Mouse (Mus musculus) ES-E14 (cell line): ENCODE results near the gene Galnt3. TPM values are rescaled to one million over a fixed set of nuclear protein-coding genes. Genes with fewer than 3 reads are reported as not detected.

Experiments
- DNase-seq: peaks from one replicate; pipeline ENCODE4 v3.0.0-alpha.2; 2013; ENCODE audit warnings: low read depth, low spot score
- H3K27ac ChIP-seq: 2 replicates; pipeline ENCODE4 v1.5.1; 2012; ENCODE audit warnings: low read depth, mild to moderate bottlenecking, low read length, moderate library complexity, mixed read lengths; ENCODE audit not compliant: poor library complexity, insufficient read depth, severe bottlenecking
- H3K36me3 ChIP-seq: 2 replicates; pipeline ENCODE4 v1.6.1; 2012; ENCODE audit warnings: mild to moderate bottlenecking, low read length, moderate library complexity, mixed read lengths; ENCODE audit not compliant: control insufficient read depth, poor library complexity, insufficient read depth, severe bottlenecking
- H3K4me1 ChIP-seq, 2 experiments: fragments of 150-350 bp in 1 of 2; sonication (generic) in 1 of 2; 2 replicates each; pipeline ENCODE4 v1.6.1; 2012; ENCODE audit warnings: low read length in 2 of 2, mild to moderate bottlenecking in 1 of 2, mixed read lengths in 1 of 2; ENCODE audit not compliant: control insufficient read depth in 2 of 2, insufficient read depth in 2 of 2, poor library complexity in 1 of 2
- H3K4me3 ChIP-seq, 2 experiments: fragments of 150-350 bp in 1 of 2; sonication (generic) in 1 of 2; 2 replicates each; pipeline ENCODE4 v1.5.1; 2012; ENCODE audit warnings: low read length in 2 of 2, low read depth in 1 of 2, mild to moderate bottlenecking in 1 of 2, mixed read lengths in 1 of 2; ENCODE audit not compliant: insufficient read depth in 1 of 2, poor library complexity in 1 of 2, severe bottlenecking in 1 of 2
- H3K9ac ChIP-seq: 2 replicates; pipeline ENCODE4 v1.6.1; 2012; ENCODE audit warnings: low read depth, mild to moderate bottlenecking, low read length, mixed read lengths; ENCODE audit not compliant: poor library complexity, insufficient read depth, severe bottlenecking
- H3K9me3 ChIP-seq: fragments of 150-350 bp; sonication (generic); 2 replicates; pipeline ENCODE4 v1.6.1; 2012; ENCODE audit warnings: low read depth, mild to moderate bottlenecking, low read length; ENCODE audit not compliant: control insufficient read depth, insufficient read depth
- CHD2 ChIP-seq: IDR thresholded peaks from 2 replicates; pipeline ENCODE4 v1.6.1; 2014; ENCODE audit warnings: mild to moderate bottlenecking, low read depth, low read length, inconsistent platforms
- HCFC1 ChIP-seq: IDR thresholded peaks from 2 replicates; pipeline ENCODE4 v1.6.1; 2012; ENCODE audit warnings: low read length, inconsistent platforms, borderline replicate concordance; ENCODE audit not compliant: insufficient read depth
- MAFK ChIP-seq: IDR thresholded peaks from 2 replicates; pipeline ENCODE4 v1.6.1; 2014; ENCODE audit warnings: mild to moderate bottlenecking, low read depth, low read length, inconsistent platforms; ENCODE audit not compliant: insufficient read depth
- ZC3H11A ChIP-seq: IDR thresholded peaks from 2 replicates; pipeline ENCODE4 v1.6.1; 2012; ENCODE audit warnings: low read depth, mild to moderate bottlenecking, inconsistent platforms, low read length, borderline replicate concordance
- ZNF384 ChIP-seq: IDR thresholded peaks from 2 replicates; pipeline ENCODE4 v1.6.1; 2012; ENCODE audit warnings: low read depth, low read length, inconsistent platforms
- in situ Hi-C, 2 experiments: fragments of 600-800 bp; cut with MboI; formaldehyde crosslinking; loops; one replicate each; pipeline ENCODE4 v1.15.1; 2025; ENCODE audit warnings: low sequenced_read_pairs in 2 of 2, inconsistent platforms in 1 of 2; ENCODE audit not compliant: unreplicated experiment in 2 of 2
- total RNA-seq: library from RNA; depleted of rRNA; stranded (reverse); fragments of 300-350 nt; gene quantifications from 2 replicates; pipeline ENCODE4 v1.2.3, GENCODE M21; 2012; rRNA removed

The Galnt3 gene
- 2.4 and 2.9 TPM in 2 replicates for total RNA-seq

DNA sequence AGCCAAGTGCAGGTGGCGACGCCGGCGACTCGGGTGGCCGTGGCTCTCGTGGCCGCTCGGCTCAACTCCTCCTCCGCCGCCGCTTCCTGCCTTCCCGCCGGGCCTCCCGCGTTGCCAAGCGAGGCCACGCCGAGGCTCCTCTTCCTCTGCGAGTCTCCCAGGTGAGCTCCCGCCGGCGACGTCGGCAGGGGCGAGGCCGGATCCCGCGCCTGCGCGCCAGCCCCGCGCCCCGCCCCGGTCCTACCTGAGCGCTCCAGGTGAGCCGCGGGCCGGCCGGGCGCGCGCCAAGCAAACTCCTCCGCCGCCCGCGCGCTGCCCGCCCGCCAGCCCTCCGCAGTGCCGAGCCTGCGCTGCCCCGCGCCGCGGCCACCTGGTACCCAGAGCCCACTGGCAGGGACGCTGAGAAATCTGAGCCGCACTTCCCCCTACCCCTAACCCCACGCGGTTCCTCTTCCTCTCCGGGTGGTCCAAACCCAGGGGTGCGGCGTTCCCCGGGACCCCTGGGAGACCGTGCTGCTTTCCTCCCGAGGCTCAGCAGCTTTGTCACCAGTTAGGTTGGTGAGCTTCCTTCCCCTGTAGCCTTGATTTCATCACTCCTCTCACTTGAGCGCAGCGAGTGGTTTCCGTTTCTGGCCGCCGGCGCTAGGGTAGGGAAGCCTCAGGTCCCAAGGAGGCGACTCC is at the start of gene Galnt3:
Gene Galnt3 (minus strand): TSS at position 404 of the 681 bp plus-strand sequence.
- no peak within 1 kb of the TSS for H3K27ac ChIP-seq
- H3K9me3 ChIP-seq: no peaks in the 10 kb centered on the region
- no peaks in the 10 kb centered on the region for H3K36me3 ChIP-seq
- in situ Hi-C loops: no loop called here
- TF ChIP-seq ZNF384 (no peak), MAFK (no peak), CHD2 (no peak), HCFC1 (no peak), ZC3H11A (no peak)
- peak within 1 kb of the TSS; percentile 59 for H3K9ac ChIP-seq
- no peak for DNase-seq
- peak within 1 kb of the TSS; percentile 75 to 79 for H3K4me3 ChIP-seq
- no peaks in the 10 kb centered on the region for H3K4me1 ChIP-seq

DNA sequence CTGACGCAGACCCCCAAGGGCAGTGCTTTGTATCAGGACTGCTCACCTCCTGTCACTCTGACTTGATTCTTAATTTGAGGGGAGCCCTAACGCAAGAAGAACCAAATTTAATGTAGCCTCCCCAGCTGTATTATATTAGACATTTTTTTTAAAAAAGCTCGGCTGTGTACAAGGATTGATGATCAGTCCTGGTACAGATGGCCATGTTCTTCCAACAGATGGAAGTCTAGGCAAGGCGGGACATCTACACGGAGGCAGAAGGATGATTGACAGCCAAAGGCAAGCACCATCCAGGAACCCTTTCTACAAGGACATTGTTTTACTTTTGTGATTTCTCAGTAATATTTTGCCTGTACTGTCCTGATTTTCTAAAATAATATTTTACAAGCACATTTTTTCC is 48.3 kb upstream of the Galnt3 start:
- DNase-seq: no peak
- Histone ChIP-seq H3K4me3 (no peak overlapping the region), H3K9me3 (no peaks in the 10 kb centered on the region), H3K4me1 (no peaks in the 10 kb centered on the region), H3K36me3 (no peaks in the 10 kb centered on the region), H3K27ac (no peak overlapping the region), H3K9ac (no peak overlapping the region)
- in situ Hi-C loops: no loop called here
- no peak for TF ChIP-seq HCFC1
- TF ChIP-seq CHD2: no peak
- TF ChIP-seq ZC3H11A: no peak
- no peak for TF ChIP-seq ZNF384
- TF ChIP-seq MAFK: no peak

DNA sequence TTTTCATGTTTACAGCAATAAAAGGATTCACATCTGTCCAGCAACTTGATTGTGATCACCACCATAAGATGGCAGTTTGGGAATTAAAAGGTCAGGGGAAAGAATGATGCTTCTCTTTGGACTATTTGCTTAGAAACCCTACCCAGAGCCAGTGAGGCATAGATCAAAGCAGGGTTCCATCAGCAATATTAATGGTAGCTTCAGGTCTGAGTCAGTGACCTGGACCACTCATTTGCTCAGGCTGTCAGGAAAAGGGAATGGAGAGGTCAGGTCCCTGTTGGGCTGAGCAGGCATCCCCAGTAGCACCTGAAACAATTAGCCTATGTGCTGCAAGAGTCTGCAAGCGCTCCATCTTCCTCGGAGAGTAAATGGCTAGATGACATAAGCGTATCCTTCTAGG is 46.8 kb upstream of the Galnt3 start:
- TF ChIP-seq CHD2 (no peak), ZNF384 (no peak), MAFK (no peak), ZC3H11A (no peak), HCFC1 (no peak)
- H3K9ac ChIP-seq: no peak overlapping the region
- no peaks in the 10 kb centered on the region for H3K9me3 ChIP-seq
- no peak overlapping the region for H3K4me3 ChIP-seq
- DNase-seq: no peak
- in situ Hi-C loops: no loop called here
- no peaks in the 10 kb centered on the region for H3K4me1 ChIP-seq
- H3K27ac ChIP-seq: no peak overlapping the region
- no peaks in the 10 kb centered on the region for H3K36me3 ChIP-seq

DNA sequence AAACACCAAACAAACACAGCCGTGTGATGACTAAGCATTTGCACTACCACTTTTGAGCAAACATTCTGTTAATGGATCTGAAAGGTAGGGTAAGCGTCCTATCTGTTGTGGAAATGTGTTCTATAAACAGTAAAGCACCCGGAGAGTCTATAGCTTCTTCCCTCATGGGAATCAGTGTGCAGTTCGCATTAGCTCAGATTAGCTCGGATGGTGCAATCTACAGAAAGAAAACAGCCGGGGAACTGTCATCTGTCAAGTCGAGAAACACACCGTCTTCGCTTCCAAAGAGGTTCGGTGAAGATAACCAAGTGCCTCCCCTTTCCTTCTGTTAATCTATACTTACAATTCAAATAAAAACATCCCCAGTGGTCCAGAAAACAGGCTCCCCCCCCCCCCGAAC is 45.9 kb upstream of the Galnt3 start:
- Histone ChIP-seq H3K4me1 (no peaks in the 10 kb centered on the region), H3K27ac (no peak overlapping the region), H3K9me3 (no peaks in the 10 kb centered on the region), H3K9ac (no peak overlapping the region), H3K4me3 (no peak overlapping the region), H3K36me3 (no peaks in the 10 kb centered on the region)
- DNase-seq: no peak
- in situ Hi-C loops: no loop called here
- no peak for TF ChIP-seq ZNF384
- TF ChIP-seq CHD2: no peak
- no peak for TF ChIP-seq HCFC1

DNA sequence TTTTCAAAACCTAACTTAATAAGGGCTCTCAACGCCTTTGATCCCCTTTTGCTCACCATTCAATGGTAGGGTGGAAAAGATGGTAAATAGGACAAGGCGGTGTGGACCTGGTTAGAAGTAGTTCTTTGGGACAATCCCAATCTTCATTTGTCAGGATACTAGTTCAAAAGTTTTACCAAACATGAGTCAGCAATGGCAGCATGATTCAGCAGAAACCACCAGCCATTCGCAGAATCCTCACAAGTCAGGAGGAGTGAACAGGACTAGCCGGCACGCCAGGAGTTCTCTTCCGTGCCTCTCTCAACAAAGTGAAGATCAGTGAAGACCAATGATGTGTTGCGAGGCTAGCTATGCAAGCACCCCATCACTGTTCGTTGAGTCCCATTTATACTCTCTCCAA is 40.2 kb upstream of the Galnt3 start:
- no peak for TF ChIP-seq ZC3H11A
- peak; percentile 61 for TF ChIP-seq MAFK
- Histone ChIP-seq H3K9ac (no peak overlapping the region), H3K9me3 (no peaks in the 10 kb centered on the region), H3K4me3 (no peak overlapping the region), H3K4me1 (no peaks in the 10 kb centered on the region), H3K36me3 (no peaks in the 10 kb centered on the region), H3K27ac (no peak overlapping the region)
- no peak for DNase-seq
- in situ Hi-C loops: no loop called here
